Mouse (Mus musculus) skeletal muscle tissue, adult 2 months (tissue): ENCODE data around the gene Adcy4.

Experiments used
- DNase-seq: peaks from one replicate; pipeline ENCODE4 v3.0.0-alpha.2; 2012; ENCODE audit warnings: low read depth, low spot score

Adcy4 gene

DNA sequence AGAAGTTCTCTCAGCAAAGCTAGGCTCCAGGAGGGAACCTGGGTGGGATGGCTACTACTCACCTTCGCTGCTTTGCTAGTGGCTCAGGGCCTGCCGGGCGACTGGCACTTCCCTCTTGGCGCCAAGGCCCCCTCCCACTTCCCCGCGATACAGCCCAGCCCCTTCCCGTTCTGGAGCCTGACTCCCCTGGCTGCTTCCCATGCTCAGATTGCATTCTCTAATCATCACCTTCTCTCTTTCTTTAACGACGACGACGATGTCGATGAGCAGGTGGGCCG is at the start of gene Adcy4:
Gene Adcy4, minus strand, starts transcription at position 138 of the 278 bp plus-strand sequence.
- no peak for DNase-seq

DNA sequence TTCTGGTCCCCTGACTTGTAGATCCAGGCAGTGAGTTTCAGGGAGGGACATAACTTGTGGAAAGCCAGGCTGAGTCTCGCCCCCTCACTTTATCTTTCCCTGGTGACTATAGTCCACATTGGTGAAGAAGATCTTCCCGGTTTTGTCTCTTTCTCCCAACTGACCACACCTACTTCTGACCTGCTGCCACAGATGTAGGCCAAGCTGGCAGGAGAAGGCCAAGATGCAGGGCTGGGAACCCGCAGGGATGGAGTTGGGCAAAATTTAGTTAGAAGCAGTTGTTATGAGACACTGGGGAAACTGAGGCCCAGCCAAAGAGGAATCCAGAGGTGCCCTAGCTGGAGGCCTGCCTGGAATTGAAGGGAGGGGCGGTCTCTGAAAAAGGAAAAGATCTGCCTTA is 49.2 kb upstream of the Adcy4 start:
- DNase-seq, result no peak

DNA sequence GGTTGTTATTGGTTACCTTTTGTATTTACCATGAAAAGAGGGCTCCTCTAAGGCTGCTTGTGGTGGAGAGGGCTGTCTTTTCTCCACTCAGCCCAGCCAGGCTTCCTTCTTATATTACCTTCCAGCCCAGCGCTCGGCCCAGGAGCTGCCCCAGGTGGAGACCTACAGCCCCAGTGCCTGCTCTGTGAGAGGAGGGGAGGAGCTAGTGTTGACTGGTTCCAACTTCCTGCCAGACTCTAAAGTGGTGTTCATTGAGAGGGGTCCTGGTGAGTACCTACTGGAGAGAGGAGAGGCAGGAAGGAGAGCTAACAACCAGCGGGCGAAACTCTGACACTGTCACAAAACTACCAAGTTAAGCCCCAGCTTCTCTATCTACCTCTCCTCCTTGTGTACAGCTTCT is 46.4 kb upstream of the Adcy4 start:
- no peak for DNase-seq

DNA sequence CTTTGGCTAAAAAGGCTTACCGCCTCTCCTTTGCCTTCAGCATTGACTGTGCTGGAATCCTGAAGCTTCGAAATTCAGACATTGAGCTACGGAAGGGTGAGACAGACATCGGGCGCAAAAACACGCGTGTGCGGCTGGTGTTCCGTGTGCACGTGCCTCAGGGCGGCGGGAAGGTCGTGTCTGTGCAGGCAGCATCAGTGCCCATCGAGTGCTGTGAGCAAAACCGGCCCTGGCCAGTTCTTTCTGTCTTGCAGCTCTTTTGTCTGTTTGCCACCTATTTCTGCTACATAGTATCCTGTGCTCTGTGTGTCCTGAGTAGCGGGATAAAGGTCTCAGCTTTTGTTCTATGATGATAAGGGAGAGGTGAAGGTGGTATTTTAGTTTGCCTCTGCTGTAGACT is 46.0 kb upstream of the Adcy4 start:
- DNase-seq, result no peak

DNA sequence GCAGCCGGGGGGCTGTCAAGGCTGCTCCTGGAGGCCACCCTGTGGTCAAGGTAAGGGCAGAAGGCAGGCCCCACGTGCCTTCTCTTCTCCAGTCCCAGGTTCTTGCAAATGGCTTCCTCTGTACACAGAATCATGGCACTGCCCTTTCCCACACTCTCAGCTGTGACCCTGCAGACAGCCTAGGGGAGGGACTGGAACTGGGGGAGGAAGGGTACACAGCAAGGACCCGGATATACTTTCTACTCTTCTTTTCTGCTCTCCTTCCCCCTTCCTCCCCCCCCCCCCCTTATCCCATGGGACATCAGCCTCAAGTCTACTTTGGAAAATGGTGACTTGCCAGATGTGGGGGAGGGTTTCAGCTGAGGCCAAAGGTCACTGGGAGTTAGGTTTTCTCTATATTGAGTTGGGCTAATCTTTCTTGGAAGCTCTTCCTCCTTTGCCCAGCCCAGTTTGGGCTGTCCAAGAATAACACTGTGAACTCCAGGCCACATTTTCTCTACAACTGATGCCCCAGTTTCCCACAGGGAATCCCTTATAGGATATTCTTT is 44.9 kb upstream of the Adcy4 start:
- no peak for DNase-seq

DNA sequence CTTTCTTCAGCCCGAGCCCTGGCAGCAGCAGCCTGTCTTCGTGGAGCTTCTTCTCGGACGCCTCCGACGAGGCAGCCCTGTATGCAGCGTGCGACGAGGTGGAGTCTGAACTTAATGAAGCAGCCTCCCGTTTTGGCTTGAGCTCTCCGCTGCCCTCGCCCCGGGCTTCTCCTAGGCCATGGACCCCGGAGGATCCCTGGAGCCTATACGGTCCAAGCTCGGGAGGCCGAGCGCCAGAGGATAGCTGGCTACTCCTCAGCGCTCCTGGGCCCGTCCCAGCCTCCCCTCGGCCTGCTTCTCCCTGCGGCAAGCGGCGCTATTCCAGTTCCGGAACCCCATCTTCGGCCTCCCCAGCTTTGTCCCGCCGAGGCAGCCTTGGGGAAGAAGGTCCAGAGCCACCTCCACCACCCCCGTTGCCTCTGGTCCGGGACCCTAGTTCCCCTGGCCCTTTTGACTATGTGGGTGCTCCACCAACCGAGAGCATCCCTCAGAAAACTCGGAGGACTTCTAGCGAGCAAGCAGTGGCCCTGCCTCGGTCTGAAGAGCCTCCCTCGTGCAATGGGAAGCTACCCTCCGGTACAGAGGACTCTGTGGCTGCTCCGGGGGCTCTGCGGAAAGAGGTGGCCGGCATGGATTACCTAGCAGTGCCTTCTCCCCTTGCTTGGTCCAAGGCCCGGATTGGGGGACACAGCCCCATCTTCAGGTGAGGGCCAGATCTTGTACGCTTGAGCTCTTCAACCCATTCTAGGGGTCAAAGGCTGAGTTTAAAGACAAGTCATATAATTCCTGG is 42.9 kb upstream of the Adcy4 start:
- no peak for DNase-seq

DNA sequence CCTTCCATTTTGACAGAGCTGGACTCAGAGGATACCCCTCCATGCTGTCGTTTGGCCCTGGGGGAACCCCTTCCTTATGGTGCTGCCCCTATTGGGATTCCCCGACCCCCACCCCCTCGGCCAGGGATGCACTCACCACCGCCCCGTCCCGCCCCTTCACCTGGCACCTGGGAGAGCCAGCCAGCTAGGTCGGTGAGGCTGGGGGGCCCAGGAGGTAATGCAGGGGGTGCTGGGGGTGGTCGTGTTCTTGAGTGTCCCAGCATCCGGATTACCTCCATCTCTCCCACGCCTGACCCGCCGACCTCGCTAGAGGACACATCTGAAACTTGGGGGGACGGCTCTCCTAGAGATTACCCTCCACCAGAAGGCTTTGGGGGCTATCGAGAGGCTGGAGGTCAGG is 42.2 kb upstream of the Adcy4 start:
- DNase-seq, result no peak

DNA sequence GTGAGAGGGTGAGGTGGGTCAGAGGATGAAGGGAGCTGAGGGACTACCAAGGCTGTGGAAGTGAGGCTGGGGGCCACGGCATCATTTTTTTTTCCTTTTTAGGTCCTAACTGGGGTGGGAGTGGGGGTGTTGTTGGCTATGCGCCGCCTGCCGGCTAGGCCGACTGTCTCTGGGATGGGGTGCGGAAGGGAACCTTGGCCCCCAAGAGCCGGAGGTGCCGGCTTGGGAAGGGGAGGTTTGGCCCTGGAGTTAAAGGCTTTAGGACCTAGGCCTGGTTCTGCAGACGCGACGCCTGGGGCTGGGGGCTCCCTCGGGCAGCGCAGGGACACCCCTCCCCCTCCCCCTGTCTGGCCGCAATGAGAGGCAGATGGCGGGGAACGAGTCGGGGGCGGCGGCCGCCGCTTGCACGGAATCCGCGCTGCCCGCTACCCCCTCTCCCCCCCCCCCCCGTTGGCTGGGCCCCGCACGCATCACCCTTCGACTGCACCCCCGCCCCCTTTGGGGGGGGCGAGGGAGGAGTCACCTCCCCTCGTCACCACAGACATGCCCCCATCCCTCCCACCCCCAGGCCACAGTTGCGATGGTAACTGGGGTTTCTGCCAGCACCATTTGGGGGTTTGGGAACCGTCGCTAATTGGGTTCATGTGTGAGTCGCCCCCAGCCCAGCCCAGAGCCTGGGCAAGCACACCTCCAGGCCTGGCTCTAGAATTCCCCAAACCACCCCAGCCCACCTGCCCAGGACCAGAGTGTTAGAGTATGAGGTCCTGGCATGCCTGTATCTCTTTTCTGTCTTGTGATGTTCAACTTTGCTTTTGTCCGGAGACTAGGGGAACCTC is 41.5 kb upstream of the Adcy4 start:
- no peak for DNase-seq

DNA sequence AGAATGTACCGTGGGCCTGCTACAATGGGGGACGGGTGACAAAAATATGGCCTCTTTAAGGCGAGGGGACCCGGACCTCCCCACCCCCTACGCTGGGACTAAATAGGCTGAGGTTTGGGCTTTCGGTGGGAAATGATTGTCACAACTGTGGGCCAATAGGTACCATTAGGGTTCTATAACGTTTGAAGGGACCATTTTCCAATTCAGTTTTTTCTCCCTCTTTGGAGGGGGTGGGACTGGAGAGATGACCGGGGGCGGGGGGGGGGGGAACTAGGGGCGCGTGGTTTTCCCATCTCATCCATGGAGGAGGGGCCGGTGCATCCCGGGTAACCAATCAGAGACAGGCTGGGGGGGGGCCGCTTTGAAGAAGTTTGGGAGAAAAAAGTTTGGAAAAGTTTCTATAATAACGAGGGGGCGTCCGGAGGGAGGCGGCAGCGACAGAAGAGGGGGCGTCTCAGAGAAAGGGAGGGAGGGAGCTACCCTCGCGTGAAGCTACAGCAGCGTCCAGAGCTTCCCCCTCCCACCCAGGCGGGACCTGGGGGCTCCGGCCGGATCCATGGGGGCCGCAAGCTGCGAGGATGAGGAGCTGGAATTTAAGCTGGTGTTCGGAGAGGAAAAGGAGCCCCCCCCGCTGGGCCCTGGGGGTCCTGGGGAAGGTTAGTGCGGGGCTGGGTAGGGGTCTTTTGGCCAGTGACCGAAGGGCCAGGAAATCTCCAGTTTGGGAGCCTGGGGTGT is 40.8 kb upstream of the Adcy4 start:
- no peak for DNase-seq

DNA sequence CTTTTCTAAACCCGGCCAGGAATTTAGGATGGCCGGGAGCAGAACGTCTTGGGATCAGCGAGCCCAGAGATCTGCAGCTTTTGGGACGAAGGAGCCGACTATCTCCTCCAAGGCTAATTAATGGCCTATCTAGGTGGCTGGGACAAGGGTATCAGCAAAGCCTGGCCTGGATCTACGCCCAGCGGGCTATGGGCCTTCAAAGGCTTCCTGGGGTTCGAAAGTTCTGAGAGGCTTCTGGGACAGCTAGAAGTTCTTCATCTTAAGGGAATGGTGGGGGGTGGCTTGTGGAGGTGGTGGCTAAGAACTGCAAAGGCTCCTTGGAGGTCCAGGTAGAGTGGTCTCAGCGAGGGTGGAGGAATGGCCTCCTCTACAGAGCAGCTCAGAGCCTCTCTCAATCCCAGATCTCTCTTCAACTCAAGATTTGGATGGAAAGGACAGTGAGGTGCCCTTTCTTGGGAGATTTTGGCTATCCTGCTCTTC is 40.1 kb upstream of the Adcy4 start:
- DNase-seq, result no peak

DNA sequence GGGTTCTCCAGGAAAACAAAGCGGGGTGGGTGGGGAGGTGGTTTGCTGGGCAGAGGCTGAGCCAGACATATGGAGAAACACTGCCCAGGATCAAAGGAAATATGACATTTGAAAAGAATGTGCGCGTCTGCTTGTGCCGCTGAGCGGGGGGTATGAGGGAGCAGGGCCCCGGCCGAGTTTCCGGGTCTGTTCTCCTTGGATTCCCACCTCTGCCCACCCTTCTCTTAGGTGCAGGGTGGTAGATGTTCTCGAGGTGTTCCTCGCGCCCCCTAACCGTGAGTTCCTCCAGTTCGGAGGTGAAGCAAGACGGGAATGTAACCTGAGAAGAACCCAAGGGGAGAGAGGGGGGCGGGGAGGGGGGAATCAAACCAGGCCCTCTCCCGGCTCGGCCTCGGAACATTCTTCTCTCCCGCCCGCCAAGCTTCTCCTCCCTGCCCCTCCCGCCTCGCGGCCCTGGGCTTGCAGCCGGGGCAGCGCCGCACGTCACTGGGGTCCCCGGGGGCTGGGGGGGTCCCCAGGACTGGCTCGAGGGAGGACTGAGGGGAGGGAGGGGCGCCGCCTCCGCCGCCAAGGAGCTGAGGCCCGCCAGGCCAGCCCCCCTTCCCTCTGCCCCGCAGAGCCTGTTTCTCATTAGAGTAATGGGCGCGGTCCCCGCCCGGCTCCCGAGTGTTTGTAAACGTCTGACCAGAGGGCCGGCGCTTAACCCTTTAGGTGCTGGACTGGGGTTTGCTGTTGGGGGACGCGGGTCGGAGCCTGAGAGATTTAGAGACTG is 39.3 kb upstream of the Adcy4 start, which contains the start of gene Nfatc4:
Gene Nfatc4, plus strand, starts transcription at position 154 of the 772 bp plus-strand sequence.
- peak; percentile 81 for DNase-seq

DNA sequence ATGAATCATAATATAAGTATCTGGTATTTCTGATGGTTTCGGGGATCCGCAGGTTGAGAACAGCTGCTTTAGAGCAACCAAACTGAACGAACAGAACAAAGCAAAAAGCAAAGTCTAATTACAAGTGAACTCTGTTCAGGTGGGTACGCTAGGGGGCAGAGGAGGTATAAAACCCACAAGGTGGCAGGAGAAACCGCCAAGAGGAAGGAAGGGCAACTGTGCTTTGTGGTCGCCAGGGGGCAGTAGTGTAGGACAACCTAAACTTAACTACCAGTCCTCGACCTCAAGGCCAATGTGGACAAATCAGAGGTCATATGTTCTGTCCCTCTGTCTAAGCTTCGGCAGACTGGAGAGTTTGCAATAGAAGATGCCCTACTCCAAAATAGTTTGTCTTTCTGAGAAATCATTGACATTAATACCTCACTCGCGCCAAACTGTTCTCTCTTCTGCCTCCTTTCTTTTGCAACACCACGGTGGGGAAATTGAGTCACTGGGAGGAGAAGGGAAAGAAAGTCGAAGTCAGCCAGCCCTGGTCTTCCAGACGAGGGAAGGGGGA is 38.6 kb upstream of the Adcy4 start:
- peak; percentile 86 for DNase-seq

DNA sequence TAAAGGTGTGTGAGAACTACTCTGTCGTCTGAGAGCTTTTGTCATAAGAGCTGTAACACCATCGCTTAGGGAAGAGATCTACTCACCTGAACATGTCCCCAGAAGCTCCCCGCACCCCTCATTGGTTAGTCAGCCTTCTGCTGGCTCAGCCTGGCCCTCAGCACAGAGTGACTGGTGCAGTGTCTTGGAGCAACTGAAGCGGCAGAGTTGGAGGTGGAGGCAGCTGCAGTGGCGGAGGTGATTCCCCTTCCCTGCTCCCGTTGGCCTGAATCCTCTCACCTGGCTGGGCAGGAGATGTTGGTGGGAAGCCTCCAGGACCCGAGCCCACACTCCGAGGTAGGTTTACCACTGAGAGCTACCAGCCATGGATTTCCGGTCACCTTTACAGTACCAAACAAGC is 36.7 kb upstream of the Adcy4 start:
- DNase-seq, result no peak

DNA sequence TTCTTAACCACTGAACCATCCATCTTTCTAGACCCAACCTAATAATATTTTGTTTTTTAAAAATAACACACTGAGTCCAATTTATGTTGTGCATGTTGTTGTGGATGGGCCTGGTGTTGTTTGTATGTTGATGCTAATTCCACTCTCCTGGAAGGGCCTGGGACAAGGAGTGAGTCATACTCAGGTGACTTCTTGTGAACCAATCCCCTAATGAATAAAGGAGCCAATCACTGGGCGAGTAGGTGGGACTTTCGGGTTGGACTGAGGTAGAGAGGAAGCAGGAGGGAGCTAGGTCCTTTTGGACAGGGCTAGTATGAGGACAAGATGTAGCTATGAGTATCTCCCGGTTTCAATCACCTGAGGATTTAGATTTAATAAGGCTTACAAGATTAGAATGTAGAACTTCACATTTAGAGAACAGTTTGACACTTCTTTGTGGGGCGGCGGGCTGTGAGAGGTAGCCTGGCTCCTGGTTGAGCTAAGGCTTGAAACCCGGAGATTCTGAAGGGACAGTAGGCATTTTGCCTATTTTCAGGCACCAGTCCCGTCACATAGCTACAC is 36.0 kb upstream of the Adcy4 start:
- no peak for DNase-seq

DNA sequence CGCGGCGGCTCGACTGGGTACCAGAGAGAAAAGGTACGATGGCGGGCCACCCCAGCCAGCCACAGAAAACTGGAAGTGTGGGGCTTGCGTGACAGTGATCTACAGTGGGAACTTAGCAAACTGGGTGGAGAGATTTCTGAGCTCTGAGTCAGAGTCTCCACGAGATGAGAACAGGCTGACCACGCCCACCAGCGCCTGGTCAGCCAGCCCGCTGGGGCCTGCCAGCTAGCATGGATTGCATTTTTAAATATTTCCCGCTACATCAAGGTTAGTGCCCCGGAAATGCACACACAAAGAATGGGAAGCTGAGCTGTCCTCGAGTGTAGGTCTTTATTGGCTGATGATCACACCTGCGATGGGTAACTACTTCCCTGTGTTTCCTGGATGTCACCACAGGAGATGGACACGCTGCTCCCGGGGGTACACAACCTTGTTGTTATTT is 31.4 kb upstream of the Adcy4 start:
- peak; percentile 59 for DNase-seq

DNA sequence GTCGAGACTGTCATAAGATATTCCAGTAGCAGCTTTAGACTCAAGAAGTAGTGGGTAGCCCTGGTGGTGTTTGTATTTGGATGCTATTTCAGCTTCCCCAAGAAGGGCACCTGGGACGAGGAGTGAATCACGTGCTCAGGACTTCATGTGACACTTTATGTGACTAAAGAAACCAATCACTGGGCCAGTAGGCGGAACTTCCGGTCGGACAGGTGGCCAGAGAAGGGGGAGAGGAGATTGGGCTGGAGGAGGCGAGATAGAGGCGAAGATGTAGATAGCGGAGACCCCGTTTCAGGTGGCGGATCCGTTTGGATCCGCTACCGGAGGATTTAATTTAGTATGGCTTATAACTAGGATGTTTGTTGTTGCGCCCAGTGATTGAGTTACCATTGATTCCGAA is 31.0 kb upstream of the Adcy4 start:
- peak; percentile 79 for DNase-seq

DNA sequence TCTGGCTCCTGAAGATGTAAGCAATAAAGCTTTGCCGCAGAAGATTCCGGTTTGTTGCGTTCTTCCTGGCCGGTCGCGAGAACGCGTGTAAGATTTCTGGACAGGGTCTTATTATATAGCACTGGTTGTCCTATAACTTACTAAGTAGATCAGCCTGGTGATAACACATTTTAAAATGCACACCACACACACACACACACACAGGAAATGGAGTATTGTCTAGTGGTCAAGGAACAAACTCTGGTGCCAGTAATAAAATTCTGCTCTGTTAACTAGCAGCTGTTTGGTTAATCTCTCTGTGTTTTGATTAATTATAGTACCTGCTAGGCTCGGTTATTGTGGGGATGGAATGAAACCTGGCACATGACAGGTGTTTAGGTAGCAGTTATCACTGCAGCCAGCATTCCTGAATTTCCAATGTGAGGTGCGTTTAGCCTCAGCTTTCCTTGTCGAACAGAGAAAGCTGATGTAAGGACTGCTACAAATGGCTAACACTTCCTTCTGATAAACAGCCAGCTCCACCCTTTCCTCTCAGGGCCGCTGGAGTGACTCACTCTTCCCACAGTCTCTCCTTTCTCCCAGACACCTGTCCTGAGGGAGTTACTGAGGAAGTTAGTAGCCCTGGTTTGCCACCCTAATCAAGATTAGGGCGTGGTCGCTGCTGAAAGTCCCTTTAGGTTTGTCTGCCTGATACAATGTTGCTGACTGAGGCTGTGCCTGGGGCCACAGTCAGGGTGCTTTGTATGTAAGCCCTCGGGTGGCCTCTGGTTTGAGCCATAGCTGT is 11.7 kb upstream of the Adcy4 start:
- DNase-seq, result no peak

DNA sequence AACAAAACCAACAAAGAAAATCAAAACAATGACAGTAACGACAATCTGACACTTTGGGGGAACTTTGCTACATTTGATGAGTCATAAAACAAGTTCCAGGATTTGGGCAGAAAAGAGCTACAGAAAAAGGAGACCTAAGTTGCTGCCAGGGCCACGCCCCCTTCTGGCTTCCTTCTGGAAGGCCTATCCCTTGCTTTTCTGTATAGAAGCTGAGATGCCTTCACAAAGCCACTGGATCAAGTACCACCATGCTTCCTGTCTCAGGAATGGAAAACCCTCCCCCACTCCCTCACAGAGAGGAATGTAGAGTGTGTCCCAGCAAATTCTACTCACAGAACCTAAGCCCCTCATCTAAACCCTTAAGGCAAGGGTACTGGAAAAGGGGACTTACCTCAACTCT is 10.1 kb upstream of the Adcy4 start:
- no peak for DNase-seq

DNA sequence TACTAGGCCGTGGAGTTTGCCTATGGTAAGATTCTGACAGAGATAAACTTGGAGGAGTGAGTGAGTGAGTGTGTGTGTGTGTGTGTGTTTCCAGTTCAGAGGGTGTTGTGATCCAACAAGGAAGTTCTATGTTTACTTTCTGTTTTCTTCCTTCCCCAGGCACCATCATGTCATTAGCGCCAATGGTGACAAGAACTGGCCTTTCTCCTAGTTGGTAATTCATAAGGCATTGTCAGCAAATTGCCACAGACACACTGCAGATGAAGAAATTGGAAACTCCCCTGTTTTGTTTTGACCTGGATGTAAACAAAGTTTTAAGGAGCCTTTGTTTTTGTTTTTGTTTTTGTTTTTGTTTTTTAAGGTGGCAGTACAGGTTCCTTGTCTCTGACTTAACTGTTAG is 9.6 kb upstream of the Adcy4 start:
- no peak for DNase-seq
